Mouse (Mus musculus) cortical plate, adult 2 months (tissue): ENCODE data around the gene Hba-x.

Experiments used
- CTCF ChIP-seq: fragments of 200-500 bp; IDR thresholded peaks from 2 replicates; pipeline ENCODE4 v1.5.1; 2011; ENCODE audit warnings: mild to moderate bottlenecking, control low read depth, low read length; ENCODE audit not compliant: insufficient read depth; ENCODE audit errors: extremely low read depth
- POLR2A ChIP-seq: fragments of 200-500 bp; IDR thresholded peaks from 2 replicates; pipeline ENCODE4 v1.6.1; 2011; ENCODE audit warnings: mild to moderate bottlenecking, low read length, control low read depth; ENCODE audit not compliant: insufficient read depth; ENCODE audit errors: extremely low read depth

DNA sequence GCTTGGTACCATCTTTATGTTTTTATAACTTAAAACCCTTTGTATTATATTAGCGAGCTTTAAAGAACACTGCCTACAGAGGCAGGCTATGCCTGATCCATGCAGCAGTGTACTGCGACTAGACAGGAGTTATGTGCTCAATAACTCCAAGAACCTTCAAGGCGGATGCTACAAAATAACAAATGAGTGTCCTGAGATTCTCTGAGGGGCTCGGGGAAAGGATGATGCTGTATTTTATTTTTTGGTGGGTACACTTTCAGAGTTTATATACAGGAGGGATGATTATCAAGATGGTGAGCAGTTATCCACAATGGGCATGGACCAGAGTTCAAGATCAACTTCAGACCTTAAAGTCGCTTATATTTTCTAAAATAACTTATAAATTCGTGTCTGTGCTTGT, 9.4 kb upstream of the Hba-x start:
- TF ChIP-seq CTCF (no peak), POLR2A (no peak)
